Mouse (Mus musculus) right cerebral cortex, postnatal 14 days (tissue): Measurements from ENCODE around the gene Adssl1.

Experiments used
- DNase-seq: peaks from one replicate; pipeline ENCODE4 v3.0.0; 2022

Adssl1 gene

GRCm38 (mm10) chr12:112679027-112679996 lies 59.5 kb downstream of the Adssl1 start:
- DNase-seq = no peak

GRCm38 (mm10) chr12:112683351-112683750 lies 63.5 kb downstream of the Adssl1 start:
- no peak for DNase-seq

GRCm38 (mm10) chr12:112688458-112688857 lies 68.6 kb downstream of the Adssl1 start:
- no peak for DNase-seq
